Mouse (Mus musculus) limb, embryonic 10.5 days (tissue): ENCODE results near the gene D6Ertd527e. TPM values are rescaled to one million over a fixed set of nuclear protein-coding genes. Genes with fewer than 3 reads are reported as not detected.

Experiments
- DNase-seq: peaks from one replicate; pipeline ENCODE4 v3.0.0-alpha.2; 2017; ENCODE audit warnings: low spot score
- H3K27ac ChIP-seq: fragments of 300-500 bp; sonication (generic); 2 replicates; pipeline ENCODE4 v1.5.1; 2016; ENCODE audit warnings: mild to moderate bottlenecking
- H3K27me3 ChIP-seq: fragments of 300-500 bp; sonication (generic); 2 replicates; pipeline ENCODE4 v1.6.1; 2016; ENCODE audit warnings: low read depth, mild to moderate bottlenecking; ENCODE audit not compliant: poor library complexity, severe bottlenecking
- H3K36me3 ChIP-seq: fragments of 300-500 bp; sonication (generic); 2 replicates; pipeline ENCODE4 v1.6.1; 2016; ENCODE audit warnings: mild to moderate bottlenecking, moderate library complexity
- H3K4me1 ChIP-seq: fragments of 300-500 bp; sonication (generic); 2 replicates; pipeline ENCODE4 v1.6.1; 2016
- H3K4me3 ChIP-seq: fragments of 300-500 bp; sonication (generic); 2 replicates; pipeline ENCODE4 v1.5.1; 2016; ENCODE audit warnings: mild to moderate bottlenecking, moderate library complexity
- H3K9me3 ChIP-seq: fragments of 300-500 bp; sonication (generic); replicated peaks from 2 replicates; pipeline ENCODE4 v1.6.1; 2016; ENCODE audit warnings: mild to moderate bottlenecking
- WGBS: fragments of 180-500 bp; shearing (Covaris S2); methylation state at CpG from one replicate; pipeline ENCODE4 v1.1.7; 2016; 5-methylcytosine and 5-hydroxymethylcytosine counted together
- polyA plus RNA-seq: library from polyadenylated mRNA; unstranded; fragments of >200 nt; fragmentation: Nextera tagmentation; extraction: Ambion mirVana; gene quantifications from 2 replicates; pipeline ENCODE4 v1.2.1, GENCODE M21; 2016

D6Ertd527e gene
- polyA plus RNA-seq, 1 experiment from 2014 or later: 0.33 TPM

- Histone ChIP-seq H3K27me3 (no peaks in the 10 kb centered on the region), H3K4me1 (peaks cover 46% of the 10 kb centered on the region), H3K4me3 (no peak overlapping the region), H3K36me3 (peaks cover 24% of the 10 kb centered on the region; the same call in 1 of the 2 replicates), H3K9me3 (no peaks in the 10 kb centered on the region), H3K27ac (peak overlapping the region; percentile 62)
- no peak for DNase-seq
- WGBS: 74% methylated on average over 12 of the region's 12 CpGs
Observed at GRCm38 (mm10) chr6:87161391-87162263, 57.1 kb downstream of the D6Ertd527e start.

Other genes starting within 250 kb of the D6Ertd527e start
- gene Nfu1, start 95.5 kb upstream of the D6Ertd527e start, polyA plus RNA-seq: 85.6 and 89.4 TPM in 2 replicates
- gene Gfpt1, start 61.9 kb upstream of the D6Ertd527e start, polyA plus RNA-seq: 14.5 and 20.7 TPM in 2 replicates
- gene Antxr1, start 231.1 kb downstream of the D6Ertd527e start, polyA plus RNA-seq: 7.0 and 9.5 TPM in 2 replicates
- not detected in 2 replicates for gene Gkn1, start 246.2 kb downstream of the D6Ertd527e start, polyA plus RNA-seq